Mouse (Mus musculus) MEL (cell line): ENCODE data around the gene Cxcr5.

Experiments
- CTCF ChIP-seq, 3 experiments: IDR thresholded peaks in 2 of 3; conservative IDR thresholded peaks in 1 of 3; 2 replicates each; pipeline ENCODE4 v1.5.1; 2011 to 2012; ENCODE audit warnings: low read length in 3 of 3, low read depth in 2 of 3, mild to moderate bottlenecking in 2 of 3, improper control_type of control experiment in 1 of 3, inconsistent platforms in 1 of 3, mixed read lengths in 1 of 3, moderate library complexity in 1 of 3; ENCODE audit not compliant: control insufficient read depth in 1 of 3, insufficient read depth in 1 of 3, poor library complexity in 1 of 3, severe bottlenecking in 1 of 3
- GATA1 ChIP-seq: IDR thresholded peaks from 2 replicates; pipeline ENCODE4 v1.6.1; 2011; ENCODE audit warnings: low read depth, low read length, improper control_type of control experiment
- MAX ChIP-seq: IDR thresholded peaks from 2 replicates; pipeline ENCODE4 v1.6.1; 2011; ENCODE audit warnings: low read length, improper control_type of control experiment
- POLR2A ChIP-seq, 2 experiments: IDR thresholded peaks; 2 replicates each; pipeline ENCODE4 v1.6.1; 2011 to 2012; ENCODE audit warnings: low read length in 2 of 2, mild to moderate bottlenecking in 2 of 2, control low read depth in 1 of 2, improper control_type of control experiment in 1 of 2, low read depth in 1 of 2, moderate library complexity in 1 of 2; ENCODE audit not compliant: control insufficient read depth in 1 of 2, insufficient read depth in 1 of 2, poor library complexity in 1 of 2
- TCF12 ChIP-seq: IDR thresholded peaks from 2 replicates; pipeline ENCODE4 v1.6.1; 2014; ENCODE audit warnings: low read depth, mild to moderate bottlenecking, inconsistent platforms, low read length, improper control_type of control experiment, moderate library complexity

- TF ChIP-seq CTCF (IDR thresholded peaks at IDR 0.05 in 2 of 3, conservative IDR thresholded peaks at IDR 0.05 in 1 of 3; ENCODE audit: control insufficient read depth in 1 of 3, insufficient read depth in 1 of 3, low read depth in 2 of 3, low read length in 3 of 3, poor library complexity in 1 of 3, severe bottlenecking in 1 of 3): no peak
- TF ChIP-seq MAX: no peak
- TF ChIP-seq TCF12: no peak
- TF ChIP-seq POLR2A (IDR thresholded peaks at IDR 0.05; ENCODE audit: control insufficient read depth in 1 of 2, insufficient read depth in 1 of 2, low read depth in 1 of 2, low read length in 2 of 2, poor library complexity in 1 of 2): no peak
- no peak for TF ChIP-seq GATA1
Measured at GRCm38 (mm10) chr9:44485516-44486161, 76.0 kb downstream of the Cxcr5 start.
